Mouse (Mus musculus) T-helper 1 cell (primary cell): ENCODE data around the gene Cacul1.

Source experiments
- in situ Hi-C: fragments of 300-600 bp; cut with MboI, MseI; formaldehyde crosslinking; loops from one replicate; pipeline ENCODE4 v1.15.1; 2025; ENCODE audit warnings: high pct_unique_total_duplicates

Cacul1 gene

DNA sequence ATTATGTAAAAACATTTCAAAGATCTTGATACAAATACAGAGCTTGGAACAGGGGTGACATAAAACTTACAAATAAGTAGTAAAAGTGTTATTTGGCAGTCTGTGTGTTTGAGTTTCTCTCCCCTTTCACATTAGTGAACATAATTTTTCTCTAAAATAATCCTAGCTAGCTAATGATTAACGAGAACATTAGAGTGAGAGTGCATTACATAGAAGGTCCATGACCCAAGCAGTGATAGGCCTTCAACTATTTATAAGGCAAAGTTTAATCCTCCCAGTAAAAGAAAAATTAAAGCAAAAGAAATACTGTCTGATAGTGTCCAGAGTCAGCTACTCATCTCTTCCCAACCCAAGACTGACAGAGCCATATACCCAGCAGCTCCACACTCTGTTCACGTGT lies 48.9 kb downstream of the Cacul1 start:
- in situ Hi-C loops = no loop called here

DNA sequence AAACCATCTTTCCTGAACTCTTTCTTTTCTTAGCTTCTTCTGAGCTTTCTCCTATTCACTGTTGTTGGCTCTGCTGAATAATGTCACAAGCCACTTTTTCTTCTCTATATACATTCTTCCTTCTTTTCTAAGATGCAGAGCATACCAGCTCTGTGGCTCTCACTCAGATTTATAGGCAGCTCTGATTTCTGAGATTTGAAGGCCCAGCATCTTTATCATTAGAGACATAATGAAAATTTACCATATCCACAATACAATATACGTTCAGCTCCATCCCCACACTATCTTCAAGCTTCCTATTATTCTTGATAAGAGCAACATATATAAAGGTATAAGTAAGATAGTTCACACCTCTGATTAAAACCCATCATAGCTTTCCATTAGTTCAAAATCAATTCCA lies 50.7 kb downstream of the Cacul1 start:
- in situ Hi-C loops = no loop called here

DNA sequence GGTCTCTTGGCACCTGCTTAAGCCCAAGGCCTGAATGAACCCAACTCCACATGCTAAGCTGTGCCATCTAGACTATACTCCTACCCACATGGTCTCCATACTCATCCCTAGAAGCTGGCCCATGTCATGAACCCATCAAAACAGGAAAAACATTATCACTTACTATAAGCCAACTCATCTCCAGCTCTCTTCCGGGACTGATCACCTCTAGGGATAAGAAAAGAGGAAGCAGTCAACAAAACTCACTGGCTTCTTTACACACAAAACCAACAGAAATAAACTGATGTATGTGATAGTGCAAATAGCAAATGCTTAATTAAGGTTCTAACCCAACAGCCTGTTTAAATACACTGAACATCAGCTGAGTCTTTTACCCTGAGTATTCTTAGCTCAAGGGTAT lies 51.5 kb downstream of the Cacul1 start:
- in situ Hi-C loops = no loop called here

DNA sequence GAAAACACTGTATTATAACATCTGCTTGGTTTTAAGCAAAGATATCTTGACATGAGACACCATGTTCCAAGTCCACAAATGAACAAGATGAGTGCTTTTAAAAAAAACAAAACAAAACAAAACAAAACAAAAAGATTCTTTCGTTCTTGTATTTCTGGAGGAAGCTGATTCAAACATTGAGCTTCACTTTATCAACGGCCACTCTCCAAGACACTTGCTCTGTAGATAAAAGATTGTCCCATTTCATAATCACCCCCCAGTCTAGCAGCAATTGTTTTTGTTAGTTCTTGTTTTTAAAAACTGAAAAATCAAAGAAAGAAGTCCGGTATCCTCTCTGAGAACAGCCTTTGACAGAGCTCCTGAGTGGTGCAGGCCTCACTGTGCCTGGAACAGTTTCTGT lies 52.2 kb downstream of the Cacul1 start:
- in situ Hi-C loops = no loop called here

DNA sequence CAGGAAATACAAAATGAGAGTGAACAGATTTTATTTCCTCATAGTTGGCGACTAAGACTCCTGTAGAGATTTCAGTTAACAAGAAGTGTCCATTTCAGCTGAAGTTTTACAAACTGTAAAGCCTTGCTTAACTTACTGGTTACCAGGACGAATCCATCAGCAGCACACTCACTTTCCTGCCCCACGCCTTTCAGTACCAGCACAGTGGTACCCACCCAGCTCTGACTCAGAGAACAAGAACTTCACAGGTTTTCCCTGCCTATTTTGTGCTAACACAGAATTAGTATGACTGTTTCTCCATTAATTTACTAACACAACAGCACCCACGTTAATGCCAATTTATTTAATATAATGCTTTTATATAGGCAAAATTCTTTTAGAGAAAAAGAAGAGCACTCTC lies 53.9 kb downstream of the Cacul1 start:
- in situ Hi-C loops = no loop called here

DNA sequence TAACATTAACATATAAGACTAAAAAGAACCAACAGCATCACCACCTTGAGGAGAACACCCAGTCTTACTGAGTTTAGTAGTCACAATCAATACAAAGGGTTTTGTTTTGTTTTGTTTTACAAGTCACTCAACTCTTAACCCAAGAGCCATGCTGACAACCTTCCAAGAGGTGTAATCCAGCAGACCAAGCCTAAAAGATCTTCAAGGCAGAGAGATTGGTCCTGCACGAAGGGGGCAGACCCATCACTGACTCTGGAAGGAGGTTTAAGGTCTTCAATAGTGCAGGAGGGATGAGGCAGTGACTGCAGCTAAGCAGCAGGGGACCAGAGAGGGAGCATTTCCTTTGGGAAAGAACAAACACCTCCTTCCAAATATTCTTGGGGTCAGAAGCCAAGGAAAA lies 55.7 kb downstream of the Cacul1 start:
- in situ Hi-C loops = no loop called here

DNA sequence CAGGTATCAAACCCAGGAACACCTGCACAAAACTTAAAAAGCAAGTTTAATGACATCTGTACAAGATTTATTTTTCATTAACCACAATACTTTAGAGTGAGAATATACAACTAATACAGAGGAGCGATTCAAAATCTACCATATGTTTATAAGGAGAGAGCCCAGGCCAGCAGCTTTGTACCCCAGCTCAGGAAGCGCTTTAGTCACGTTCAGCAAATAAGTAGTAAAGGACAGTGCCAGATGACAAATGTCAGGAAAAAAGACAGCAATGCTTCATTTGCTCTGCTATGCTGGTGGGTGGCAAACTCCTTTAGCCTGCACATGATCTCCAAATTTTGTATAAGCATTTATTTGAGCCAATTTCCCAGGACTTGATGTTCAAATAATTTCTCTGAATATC lies 56.1 kb downstream of the Cacul1 start:
- in situ Hi-C loops = no loop called here

DNA sequence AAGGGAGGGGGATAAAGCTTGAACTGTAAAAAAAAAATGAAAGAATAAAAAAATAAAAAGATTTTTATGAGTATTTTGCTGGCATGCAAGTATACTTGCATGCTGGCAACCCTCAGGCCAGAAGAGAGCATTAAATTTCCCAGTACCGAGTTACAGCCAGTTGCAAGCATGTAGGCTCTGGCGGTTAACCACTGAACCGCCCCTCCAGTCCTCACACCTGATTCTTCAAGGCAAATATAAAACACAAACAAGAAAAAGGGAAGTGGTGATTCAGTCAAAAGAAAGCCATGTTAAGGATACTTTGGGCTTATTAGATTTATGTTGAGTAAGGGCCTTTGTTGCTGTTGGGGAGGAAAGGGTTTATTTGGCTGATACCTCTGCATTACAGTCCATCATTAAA lies 60.7 kb downstream of the Cacul1 start:
- in situ Hi-C loops = no loop called here

DNA sequence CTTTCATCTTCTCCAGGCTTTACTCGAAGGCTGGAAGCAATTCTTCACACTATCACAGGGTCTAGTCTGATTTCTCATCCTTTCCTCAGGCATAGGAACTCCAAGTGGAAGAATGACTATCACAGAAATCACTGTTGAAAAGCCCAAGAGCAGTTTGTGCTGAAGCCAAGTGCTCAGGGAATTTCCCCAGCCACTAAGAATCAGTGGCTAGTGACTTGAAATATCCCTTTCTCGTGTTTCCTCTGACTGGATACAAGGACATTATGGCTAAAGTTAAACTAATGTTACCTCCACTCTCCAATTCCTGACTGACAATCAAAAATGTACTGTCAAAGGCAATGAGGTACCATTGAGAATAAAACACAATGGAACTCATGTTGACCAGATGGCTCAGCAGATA lies 65.8 kb downstream of the Cacul1 start:
- in situ Hi-C loops = no loop called here

DNA sequence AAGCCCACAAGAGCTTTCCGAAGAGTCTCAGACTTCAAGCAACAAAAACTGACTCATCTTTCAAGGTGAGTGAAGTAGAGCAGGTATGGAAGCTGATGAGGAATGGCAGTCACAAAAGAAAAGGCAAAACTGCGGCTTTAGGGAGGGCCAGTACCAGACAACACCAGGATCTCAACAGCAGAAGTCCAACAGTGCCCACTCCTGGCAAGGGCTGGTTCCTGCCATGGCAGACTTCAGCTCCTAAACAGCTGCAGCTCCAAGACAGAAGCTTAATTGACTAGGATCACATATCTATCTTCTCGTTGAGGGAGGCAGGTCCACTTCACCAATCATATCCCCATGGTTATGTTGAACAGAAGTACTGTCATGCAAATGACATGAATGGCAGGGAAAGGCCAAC lies 67.4 kb downstream of the Cacul1 start:
- in situ Hi-C loops = no loop called here

DNA sequence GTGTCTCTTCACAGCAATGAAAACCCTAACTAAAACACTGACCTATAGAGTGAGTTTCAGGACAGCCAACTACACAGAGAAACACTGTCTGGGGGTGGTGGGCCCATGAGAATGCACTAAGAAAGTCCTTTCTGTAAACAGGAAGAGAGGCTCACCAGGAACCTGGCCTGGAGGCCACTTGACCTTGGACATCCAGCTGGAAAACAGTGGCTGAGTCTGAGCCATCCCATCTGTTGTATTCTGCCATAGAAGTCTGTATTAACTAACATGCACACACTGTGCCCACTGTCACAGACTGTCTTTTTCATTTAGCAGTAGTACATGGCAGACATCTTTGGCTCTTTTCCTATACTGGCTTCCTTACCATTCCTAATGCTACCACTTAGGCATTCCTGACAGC lies 80.6 kb downstream of the Cacul1 start:
- in situ Hi-C loops = no loop called here

DNA sequence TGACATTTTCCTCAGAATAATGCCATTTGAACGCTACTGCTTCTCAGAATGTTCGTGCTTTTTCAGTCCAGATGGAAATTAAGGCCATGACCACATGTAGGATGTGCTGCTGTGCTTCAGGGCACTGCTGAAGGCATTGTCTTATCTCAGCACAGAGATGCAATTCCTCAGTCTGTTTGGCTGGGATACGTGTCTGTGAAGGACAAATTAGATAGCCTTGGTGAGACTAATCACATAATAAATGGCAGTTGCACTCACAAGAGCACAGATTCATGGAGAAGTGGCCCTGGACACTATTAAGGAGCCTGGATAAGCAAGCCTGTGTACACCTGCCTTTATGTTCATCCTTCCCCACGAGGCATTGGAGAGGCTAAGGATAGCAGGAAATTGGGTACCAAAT lies 83.7 kb downstream of the Cacul1 start:
- in situ Hi-C loops = no loop called here

DNA sequence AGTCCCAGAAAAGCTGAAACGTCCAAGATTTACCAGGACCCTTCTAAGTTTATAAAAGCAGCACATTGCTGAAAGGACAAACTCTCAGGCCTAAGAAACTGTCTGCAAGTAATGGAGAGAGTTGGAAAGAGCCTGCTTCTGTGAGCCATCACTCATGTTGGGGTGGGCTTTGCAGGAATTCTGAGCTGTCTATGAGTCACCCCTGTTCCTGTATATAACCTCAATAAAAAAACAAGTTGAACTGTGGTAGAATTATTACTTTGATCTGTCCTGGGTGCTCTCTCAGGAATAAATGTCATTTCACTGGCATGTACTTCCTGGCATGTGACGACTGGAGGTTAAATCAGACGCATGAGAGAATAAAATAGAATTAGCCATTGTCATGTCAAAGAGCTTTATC lies 85.1 kb downstream of the Cacul1 start:
- in situ Hi-C loops = no loop called here

DNA sequence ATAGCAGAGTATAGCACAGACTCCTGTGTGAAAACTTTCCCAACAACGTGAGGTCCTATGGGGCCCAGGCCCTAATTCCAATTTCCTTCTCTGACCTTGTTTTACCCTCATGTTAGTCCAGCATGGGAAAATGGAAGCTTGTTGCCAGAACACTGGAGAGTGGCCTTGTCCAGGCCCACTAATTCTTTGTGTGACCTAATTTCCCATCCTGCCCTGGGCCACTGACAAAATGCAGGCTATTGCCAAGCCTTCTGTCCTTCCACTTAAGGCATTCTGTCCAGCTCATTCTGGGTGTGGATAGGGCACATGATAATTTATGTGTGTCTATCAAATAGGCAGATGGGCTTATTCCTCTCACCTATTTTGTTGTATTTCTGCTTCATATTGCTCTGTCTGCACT lies 91.3 kb downstream of the Cacul1 start:
- in situ Hi-C loops = no loop called here

DNA sequence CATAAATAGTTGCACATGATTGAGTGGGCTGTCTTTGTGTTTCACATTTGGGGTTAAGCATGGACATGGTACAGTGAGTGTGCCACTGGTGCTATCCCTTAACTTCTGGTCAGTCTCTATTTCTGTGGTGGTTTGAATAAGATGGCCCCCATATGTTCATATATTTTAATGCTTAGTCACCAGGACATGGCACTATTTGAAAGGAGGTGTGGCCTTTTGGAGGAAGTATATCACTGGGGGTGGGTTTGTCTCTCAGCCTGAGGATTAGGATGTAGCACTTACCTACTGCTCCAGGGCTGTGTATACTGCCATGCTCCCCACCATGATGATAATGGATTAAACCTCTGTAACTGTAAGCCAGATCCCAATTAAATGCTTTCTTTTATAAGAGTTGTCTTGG lies 95.6 kb downstream of the Cacul1 start:
- in situ Hi-C loops = no loop called here

DNA sequence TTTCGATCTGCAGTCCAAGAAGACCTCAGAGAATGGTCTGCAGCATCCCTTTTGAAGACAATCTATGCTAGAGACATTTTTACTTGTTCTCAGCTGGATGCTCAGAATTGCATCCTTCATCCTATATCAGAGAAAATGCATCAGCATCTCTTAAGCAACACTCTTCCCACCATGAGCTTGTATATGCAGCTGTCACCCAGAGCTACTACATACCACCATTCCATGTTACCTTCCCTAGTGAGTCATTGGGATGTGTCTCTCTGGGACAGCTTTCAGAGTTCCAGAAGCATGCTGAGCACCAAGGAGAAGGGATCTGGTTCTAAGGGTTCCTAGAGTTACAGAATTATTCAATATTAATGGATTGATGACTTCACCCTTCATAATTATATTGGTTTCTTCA lies 102.0 kb downstream of the Cacul1 start:
- in situ Hi-C loops = no loop called here

DNA sequence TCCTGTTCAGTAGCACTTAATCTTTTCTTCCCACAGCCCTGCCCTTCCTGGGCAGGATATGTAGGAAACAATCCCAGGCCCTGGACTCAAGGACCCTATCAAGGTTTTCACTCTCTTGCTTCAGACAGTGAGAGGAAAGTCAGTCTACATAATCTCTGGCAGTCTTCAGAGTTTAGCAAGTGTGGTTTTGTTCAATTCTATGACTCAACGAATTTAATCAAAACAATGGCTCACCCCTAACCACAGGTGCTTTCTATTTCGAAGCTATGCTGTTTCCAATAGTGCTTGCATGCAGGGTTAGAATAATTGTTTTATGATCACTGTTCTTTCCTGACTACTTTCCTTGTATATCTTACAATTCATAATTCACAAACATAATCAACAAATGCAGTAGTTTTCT lies 103.0 kb downstream of the Cacul1 start:
- in situ Hi-C loops = no loop called here
